Mouse (Mus musculus) spleen, postnatal 0 days (tissue): Measurements from ENCODE around the gene Limd2. TPM values are rescaled to one million over a fixed set of nuclear protein-coding genes. Genes with fewer than 3 reads are reported as not detected.

ENCODE experiments used
- polyA plus RNA-seq: library from polyadenylated mRNA; unstranded; fragments of >200 nt; fragmentation: Nextera tagmentation; extraction: Ambion mirVana; gene quantifications from 2 replicates; pipeline ENCODE4 v1.2.1, GENCODE M21; 2015

The Limd2 gene
- polyA plus RNA-seq: 126 and 170 TPM in 2 replicates

GRCm38 (mm10) chr11:106160841-106161721 lies at the start of gene Limd2, which contains the start of gene Gm10840:
Gene Limd2, minus strand, starts transcription at chr11:106160860.
Gene Gm10840, plus strand, starts transcription at chr11:106160850.

DNA sequence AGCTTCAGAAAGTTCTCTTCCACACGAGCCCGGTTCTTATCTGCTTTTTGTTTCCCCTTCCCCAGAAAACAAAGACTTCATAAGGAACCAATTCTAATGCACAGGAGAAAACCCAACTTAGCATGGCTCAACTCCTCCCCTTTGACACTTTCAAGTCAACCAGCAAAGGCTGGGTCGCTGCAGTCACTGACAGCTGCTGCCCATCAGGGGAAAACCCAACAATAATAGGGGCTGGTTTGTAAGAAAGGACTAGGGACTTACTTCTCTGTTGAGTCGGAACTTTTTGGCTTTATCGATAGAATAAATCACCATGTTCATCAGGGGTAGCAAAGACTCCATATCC lies 41.4 kb upstream of the Limd2 start, which contains the start of gene Strada:
Gene Strada (minus strand): TSS at position 46 of the 343 bp plus-strand sequence.

Other genes starting within 250 kb of the Limd2 start
- 5.0 and 5.7 TPM in 2 replicates for gene Cyb561, start 207.5 kb downstream of the Limd2 start, polyA plus RNA-seq
- gene Ace, start 192.9 kb downstream of the Limd2 start, polyA plus RNA-seq: 1.0 and 1.3 TPM in 2 replicates
- not detected in 2 replicates for gene Ace3, start 166.2 kb downstream of the Limd2 start, polyA plus RNA-seq
- gene Kcnh6, start 152.7 kb downstream of the Limd2 start, polyA plus RNA-seq: 0.11 and 0.15 TPM in 2 replicates
- 35.9 and 36.0 TPM in 2 replicates for gene Dcaf7, start 124.0 kb downstream of the Limd2 start, polyA plus RNA-seq
- gene Taco1, start 94.8 kb downstream of the Limd2 start, polyA plus RNA-seq: 6.4 and 7.5 TPM in 2 replicates
- gene Map3k3, start 76.2 kb downstream of the Limd2 start, polyA plus RNA-seq: 11.3 and 14.6 TPM in 2 replicates
- not detected in 2 replicates for gene Gm10840, start within 50 bp of the Limd2 start, polyA plus RNA-seq
- 11.9 and 12.1 TPM in 2 replicates for gene Strada, start 41.3 kb upstream of the Limd2 start, polyA plus RNA-seq
- gene Ccdc47, start 55.5 kb upstream of the Limd2 start, polyA plus RNA-seq: 31.4 and 35.1 TPM in 2 replicates
- 30.3 and 33.3 TPM in 2 replicates for gene Ddx42, start 56.1 kb upstream of the Limd2 start, polyA plus RNA-seq
- 40.4 and 41.2 TPM in 2 replicates for gene Ftsj3, start 95.2 kb upstream of the Limd2 start, polyA plus RNA-seq
- gene Psmc5, start 95.3 kb upstream of the Limd2 start, polyA plus RNA-seq: 138 and 153 TPM in 2 replicates
- gene Smarcd2, start 112.1 kb upstream of the Limd2 start, polyA plus RNA-seq: 35.5 and 38.8 TPM in 2 replicates
- gene Tcam1, start 115.8 kb upstream of the Limd2 start, polyA plus RNA-seq: 0.12 and 0.13 TPM in 2 replicates
- gene Gh, start 141.0 kb upstream of the Limd2 start, polyA plus RNA-seq: 0.34 and 0.46 TPM in 2 replicates
- 42.6 and 63.4 TPM in 2 replicates for gene Cd79b, start 153.9 kb upstream of the Limd2 start, polyA plus RNA-seq
- 0.06 and 0.10 TPM in 2 replicates for gene Scn4a, start 192.4 kb upstream of the Limd2 start, polyA plus RNA-seq
- gene Prr29, start 204.6 kb upstream of the Limd2 start, polyA plus RNA-seq: 0.17 and 0.32 TPM in 2 replicates
- 29.4 and 40.7 TPM in 2 replicates for gene Icam2, start 227.2 kb upstream of the Limd2 start, polyA plus RNA-seq